Mouse (Mus musculus) kidney, postnatal 0 days (tissue): Measurements from ENCODE around the gene Trim3. TPM values are rescaled to one million over a fixed set of nuclear protein-coding genes. Genes with fewer than 3 reads are reported as not detected.
A peak's percentile ranks its signal among the peaks of the same experiment; 100 is the strongest.

Experiments used
- ATAC-seq: fragments of 200-750 bp; cut with Nextera tagmentation; replicated peaks from 2 replicates; pipeline ENCODE4 v1.8.0; 2017; ENCODE audit warnings: low read depth, moderate number of reproducible peaks, moderate TSS enrichment, moderate library complexity; ENCODE audit not compliant: low FRiP score
- DNase-seq: peaks from one replicate; pipeline ENCODE4 v3.0.0-alpha.2; 2016; ENCODE audit warnings: low spot score
- H3K27ac ChIP-seq: fragments of 300-500 bp; sonication (generic); 2 replicates; pipeline ENCODE4 v1.5.1; 2014; ENCODE audit warnings: mild to moderate bottlenecking
- H3K27me3 ChIP-seq: fragments of 300-500 bp; sonication (generic); 2 replicates; pipeline ENCODE4 v1.6.1; 2014; ENCODE audit warnings: low read length, mixed read lengths; ENCODE audit not compliant: insufficient read depth
- H3K36me3 ChIP-seq: fragments of 300-500 bp; sonication (generic); 2 replicates; pipeline ENCODE4 v1.6.1; 2014; ENCODE audit warnings: low read length, mixed read lengths; ENCODE audit not compliant: insufficient read depth
- H3K4me1 ChIP-seq: fragments of 300-500 bp; sonication (generic); replicated peaks from 2 replicates; pipeline ENCODE4 v1.6.1; 2014; ENCODE audit warnings: antibody characterized with exemption, low read length, mixed read lengths; ENCODE audit not compliant: insufficient read depth
- H3K4me2 ChIP-seq: fragments of 300-500 bp; sonication (generic); 2 replicates; pipeline ENCODE4 v1.6.1; 2014; ENCODE audit warnings: mild to moderate bottlenecking, low read length, moderate library complexity, mixed read lengths
- H3K4me3 ChIP-seq: fragments of 300-500 bp; sonication (generic); replicated peaks from 2 replicates; pipeline ENCODE4 v1.5.1; 2014; ENCODE audit warnings: low read depth, low read length
- H3K9ac ChIP-seq: fragments of 300-500 bp; sonication (generic); 2 replicates; pipeline ENCODE4 v1.6.1; 2014; ENCODE audit warnings: low read depth, low read length
- H3K9me3 ChIP-seq: fragments of 300-500 bp; sonication (generic); replicated peaks from 2 replicates; pipeline ENCODE4 v1.6.1; 2016; ENCODE audit warnings: low read length, inconsistent platforms, mixed read lengths
- CTCF ChIP-seq: IDR thresholded peaks from 2 replicates; pipeline ENCODE4 v1.5.1; 2016; ENCODE audit warnings: antibody characterized with exemption, low read depth, mild to moderate bottlenecking, moderate library complexity
- WGBS: fragments of 180-500 bp; shearing (Covaris S2); extraction: QIAGEN DNeasy Blood & Tissue Kit; methylation state at CpG from one replicate; pipeline ENCODE4 v1.1.7; 2014; 5-methylcytosine and 5-hydroxymethylcytosine counted together
- polyA plus RNA-seq: library from polyadenylated mRNA; unstranded; fragments of >200 nt; fragmentation: Nextera tagmentation; extraction: Ambion mirVana; gene quantifications from 2 replicates; pipeline ENCODE4 v1.2.1, GENCODE M21; 2015

The Trim3 gene
- 24.8 and 26.7 TPM in 2 replicates for polyA plus RNA-seq

GRCm38 (mm10) chr7:105633127-105633800, at the start of gene Trim3:
Trim3 (minus strand) TSS chr7:105633571.
- Histone ChIP-seq H3K4me3 (peak within 1 kb of the TSS; percentile 92), H3K9me3 (no peaks in the 10 kb centered on the region), H3K27ac (peak within 1 kb of the TSS; percentile 72), H3K4me2 (peak within 1 kb of the TSS; percentile 83), H3K9ac (peak within 1 kb of the TSS; percentile 86), H3K27me3 (no peaks in the 10 kb centered on the region), H3K4me1 (peaks cover 10% of the 10 kb centered on the region), H3K36me3 (peaks cover 20% of the 10 kb centered on the region; the same call in 1 of the 2 replicates)
- under 1% methylated on average over 65 of the region's 71 CpGs for WGBS
- no peak for TF ChIP-seq CTCF
- peak; percentile 91 for ATAC-seq
- peak; percentile 91 for DNase-seq

GRCm38 (mm10) chr7:105650639-105651435, 17.5 kb upstream of the Trim3 start, which contains the start of gene Dnhd1:
Dnhd1 (plus strand) TSS chr7:105650827.
- TF ChIP-seq CTCF, result peak; percentile 61
- Histone ChIP-seq H3K4me2 (peak within 1 kb of the TSS; percentile 66), H3K27me3 (no peaks in the 10 kb centered on the region), H3K4me1 (0 out of 2 replicates have a peak, but pooled peaks cover 4% of the 10 kb centered on the region), H3K36me3 (no peaks in the 10 kb centered on the region), H3K9ac (peak within 1 kb of the TSS; percentile 32; the same call in 1 of the 2 replicates), H3K4me3 (peak within 1 kb of the TSS; percentile 34), H3K27ac (peak within 1 kb of the TSS; percentile 51), H3K9me3 (no peaks in the 10 kb centered on the region)
- ATAC-seq, result peak; percentile 95
- WGBS, result 1% methylated on average over 17 of the region's 17 CpGs
- DNase-seq, result peak; percentile 90

DNA sequence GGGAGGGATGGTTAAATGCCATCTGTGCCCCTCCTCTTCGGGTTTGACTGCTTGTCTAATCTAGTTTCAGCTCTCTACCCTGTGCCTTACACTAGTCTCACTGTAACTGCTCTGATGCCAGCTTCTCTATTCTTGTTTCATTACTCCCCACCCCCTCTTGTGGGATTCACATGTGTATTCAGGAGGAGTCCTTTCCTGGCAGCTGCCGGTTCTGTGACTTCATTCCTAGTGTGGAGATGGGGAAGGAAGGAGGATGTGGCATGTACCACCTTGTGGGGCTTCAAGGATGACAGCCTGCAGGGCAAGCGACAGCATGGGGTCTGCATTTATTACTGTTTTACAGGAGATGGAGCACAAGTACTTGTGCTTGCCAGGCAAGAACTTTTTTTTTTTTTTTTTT, 8.6 kb upstream of the Trim3 start:
- peaks cover 15% of the 10 kb centered on the region for H3K4me1 ChIP-seq
- peak overlapping the region; percentile 83 for H3K27ac ChIP-seq
- 47% methylated on average over 3 of the region's 3 CpGs for WGBS
- DNase-seq (no peak), ATAC-seq (no peak)
- H3K9me3 ChIP-seq, result no peaks in the 10 kb centered on the region
- no peak overlapping the region for H3K4me3 ChIP-seq
- H3K27me3 ChIP-seq, result no peaks in the 10 kb centered on the region
- H3K4me2 ChIP-seq, result peak overlapping the region; percentile 79
- no peak for TF ChIP-seq CTCF
- 0 out of 2 replicates have a peak overlapping the region, but pooled peaks have one; percentile 66 for H3K9ac ChIP-seq
- H3K36me3 ChIP-seq, result peaks cover 18% of the 10 kb centered on the region; the same call in 1 of the 2 replicates

DNA sequence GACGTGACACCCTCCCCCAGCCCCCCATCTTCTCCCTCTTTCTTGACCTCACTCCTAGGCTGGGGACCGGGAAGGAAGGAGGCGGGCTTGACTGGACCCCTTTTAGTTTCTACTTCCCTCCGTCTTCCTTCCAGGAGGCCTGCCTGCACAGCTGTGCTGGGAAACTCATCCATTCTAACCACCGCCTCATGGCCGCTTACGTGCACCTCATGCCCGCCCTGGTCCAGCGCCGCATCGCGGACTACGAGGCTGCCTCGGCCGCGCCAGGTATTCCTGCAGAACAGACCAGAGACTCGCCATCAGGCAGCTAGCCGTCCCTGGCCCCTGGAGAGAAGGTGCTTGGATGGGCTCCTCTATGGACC, 7.5 kb upstream of the Trim3 start:
- Histone ChIP-seq H3K27me3 (no peaks in the 10 kb centered on the region), H3K4me2 (peak overlapping the region; percentile 79), H3K4me1 (peaks cover 15% of the 10 kb centered on the region), H3K9ac (peak overlapping the region; percentile 66), H3K36me3 (peaks cover 28% of the 10 kb centered on the region; the same call in 1 of the 2 replicates), H3K27ac (peak overlapping the region; percentile 83), H3K4me3 (peak overlapping the region; percentile 57), H3K9me3 (no peaks in the 10 kb centered on the region)
- DNase-seq (no peak), ATAC-seq (no peak; the same call in 1 of the 2 replicates)
- TF ChIP-seq CTCF, result no peak
- WGBS, result under 1% methylated on average over 18 of the region's 18 CpGs

GRCm38 (mm10) chr7:105640233-105640893, 7.0 kb upstream of the Trim3 start, which contains the start of the genes Arfip2 and Gm45799:
Arfip2 (minus strand) TSS chr7:105640416.
Gm45799 (plus strand) TSS chr7:105640552.
- H3K9me3 ChIP-seq, result no peaks in the 10 kb centered on the region
- peaks cover 27% of the 10 kb centered on the region; the same call in 1 of the 2 replicates for H3K36me3 ChIP-seq
- peak within 1 kb of the TSS; percentile 79 for H3K4me2 ChIP-seq
- H3K9ac ChIP-seq, result peak within 1 kb of the TSS; percentile 77
- ATAC-seq (peak; percentile 97), DNase-seq (peak; percentile 100)
- H3K27ac ChIP-seq, result peak within 1 kb of the TSS; percentile 83
- peak within 1 kb of the TSS; percentile 57 for H3K4me3 ChIP-seq
- under 1% methylated on average over 45 of the region's 45 CpGs for WGBS
- TF ChIP-seq CTCF, result no peak
- H3K27me3 ChIP-seq, result no peaks in the 10 kb centered on the region
- H3K4me1 ChIP-seq, result peaks cover 15% of the 10 kb centered on the region
